Mouse (Mus musculus) stomach, postnatal 0 days (tissue): ENCODE measurements around the gene Map3k5. TPM values are rescaled to one million over a fixed set of nuclear protein-coding genes. Genes with fewer than 3 reads are reported as not detected.
A peak's percentile ranks its signal among the peaks of the same experiment; 100 is the strongest.

Experiments used
- ATAC-seq: fragments of 200-750 bp; cut with Nextera tagmentation; 2 replicates; pipeline ENCODE4 v1.8.0; 2017; ENCODE audit not compliant: low FRiP score, low TSS enrichment
- DNase-seq: peaks from one replicate; pipeline ENCODE4 v3.0.0-alpha.2; 2016; ENCODE audit warnings: low spot score
- H3K27ac ChIP-seq: fragments of 300-500 bp; sonication (generic); replicated peaks from 2 replicates; pipeline ENCODE4 v1.5.1; 2014; ENCODE audit warnings: mild to moderate bottlenecking, control low read depth
- H3K27me3 ChIP-seq: fragments of 300-500 bp; sonication (generic); 2 replicates; pipeline ENCODE4 v1.6.1; 2014; ENCODE audit warnings: low read length; ENCODE audit not compliant: control insufficient read depth, insufficient read depth
- H3K36me3 ChIP-seq: fragments of 300-500 bp; sonication (generic); 2 replicates; pipeline ENCODE4 v1.6.1; 2014; ENCODE audit warnings: low read length, mixed read lengths; ENCODE audit not compliant: control insufficient read depth, insufficient read depth
- H3K4me1 ChIP-seq: fragments of 300-500 bp; sonication (generic); replicated peaks from 2 replicates; pipeline ENCODE4 v1.6.1; 2014; ENCODE audit warnings: antibody characterized with exemption; ENCODE audit not compliant: control insufficient read depth, insufficient read depth
- H3K4me2 ChIP-seq: fragments of 300-500 bp; sonication (generic); replicated peaks from 2 replicates; pipeline ENCODE4 v1.6.1; 2014; ENCODE audit warnings: low read depth, mild to moderate bottlenecking, control low read depth, moderate library complexity
- H3K4me3 ChIP-seq: fragments of 300-500 bp; sonication (generic); 2 replicates; pipeline ENCODE4 v1.5.1; 2014; ENCODE audit warnings: low read depth, low read length, control low read depth
- H3K9ac ChIP-seq: fragments of 300-500 bp; sonication (generic); 2 replicates; pipeline ENCODE4 v1.6.1; 2014; ENCODE audit warnings: mild to moderate bottlenecking, low read length, control low read depth, mixed read lengths
- H3K9me3 ChIP-seq: fragments of 300-500 bp; sonication (generic); 2 replicates; pipeline ENCODE4 v1.6.1; 2016; ENCODE audit warnings: low read length; ENCODE audit not compliant: control insufficient read depth
- CTCF ChIP-seq: IDR thresholded peaks from 2 replicates; pipeline ENCODE4 v1.5.1; 2016; ENCODE audit warnings: antibody characterized with exemption, low read depth, mild to moderate bottlenecking, moderate library complexity
- EP300 ChIP-seq: optimal IDR thresholded peaks from 2 replicates; pipeline ENCODE3; 2016; ENCODE audit warnings: antibody characterized with exemption
- WGBS: fragments of 180-500 bp; shearing (Covaris S2); extraction: QIAGEN DNeasy Blood & Tissue Kit; methylation state at CpG from one replicate; pipeline ENCODE4 v1.1.7; 2014; 5-methylcytosine and 5-hydroxymethylcytosine counted together
- polyA plus RNA-seq: library from polyadenylated mRNA; unstranded; fragments of >200 nt; fragmentation: Nextera tagmentation; extraction: Ambion mirVana; gene quantifications from 2 replicates; pipeline ENCODE4 v1.2.1, GENCODE M21; 2015

Gene Map3k5
- polyA plus RNA-seq, 1 experiment from 2014 or later = 2.4 TPM

DNA sequence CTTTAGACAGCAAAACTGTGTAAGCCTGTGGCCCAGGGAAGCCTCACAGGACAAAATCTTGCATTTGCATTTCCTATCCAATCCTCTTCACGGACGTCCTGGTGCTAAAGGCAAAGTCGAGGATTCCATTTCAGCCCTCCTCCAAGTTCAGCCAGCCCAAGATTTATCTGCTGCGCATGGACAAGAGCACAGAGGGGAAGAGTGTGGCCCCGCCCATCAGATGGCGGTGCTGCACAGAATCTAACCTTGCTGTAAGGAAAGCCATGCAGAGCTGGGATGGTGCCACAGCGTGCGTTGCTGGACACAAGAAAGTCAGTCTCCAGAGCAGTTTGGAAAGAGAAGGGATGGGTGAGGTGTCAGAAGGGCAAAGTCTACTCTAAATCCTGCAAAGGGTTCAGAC lies 226.6 kb downstream of the Map3k5 start:
- Histone ChIP-seq H3K9me3 (no peaks in the 10 kb centered on the region), H3K4me1 (no peaks in the 10 kb centered on the region), H3K36me3 (no peaks in the 10 kb centered on the region), H3K9ac (no peak overlapping the region), H3K4me2 (no peak overlapping the region), H3K27ac (no peak overlapping the region; the same call in 1 of the 2 replicates), H3K4me3 (no peak overlapping the region), H3K27me3 (no peaks in the 10 kb centered on the region)
- no peak for ATAC-seq
- TF ChIP-seq EP300 = no peak
- no peak for TF ChIP-seq CTCF
- WGBS = 52% methylated on average over 8 of the region's 8 CpGs
- DNase-seq = no peak

DNA sequence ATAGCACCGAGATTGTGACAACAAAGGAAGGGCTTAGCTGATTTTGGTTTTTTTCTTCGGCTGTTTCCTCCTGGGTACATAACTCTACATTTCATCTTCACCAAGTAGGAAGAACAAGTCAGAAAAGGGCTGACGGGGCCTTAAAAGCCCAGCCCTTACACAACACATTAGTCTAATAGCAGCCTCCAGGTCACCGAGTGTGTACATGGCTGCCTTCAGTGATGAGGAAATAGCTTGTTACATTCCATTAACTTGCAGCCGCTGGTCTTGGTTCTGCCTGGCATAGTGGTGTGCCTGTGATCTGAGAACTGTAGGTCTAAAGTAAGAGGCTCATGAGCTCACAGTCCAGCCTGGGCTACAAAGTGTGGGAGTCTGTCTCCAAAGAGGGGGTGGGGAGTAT lies 230.5 kb downstream of the Map3k5 start:
- no peak overlapping the region for H3K9ac ChIP-seq
- 58% methylated on average over 5 of the region's 5 CpGs for whole genome bisulfite sequencing
- no peaks in the 10 kb centered on the region for H3K27me3 ChIP-seq
- DNase-seq = no peak
- H3K4me2 ChIP-seq = no peak overlapping the region
- H3K36me3 ChIP-seq = no peaks in the 10 kb centered on the region
- no peak for TF ChIP-seq CTCF
- TF ChIP-seq EP300 = no peak
- no peak overlapping the region for H3K27ac ChIP-seq
- H3K9me3 ChIP-seq = no peaks in the 10 kb centered on the region
- H3K4me3 ChIP-seq = no peak overlapping the region
- ATAC-seq = no peak
- no peaks in the 10 kb centered on the region for H3K4me1 ChIP-seq

- Histone ChIP-seq H3K4me1 (peaks cover 4% of the 10 kb centered on the region; the same call in 1 of the 2 replicates), H3K27me3 (no peaks in the 10 kb centered on the region), H3K27ac (peak overlapping the region; percentile 40), H3K9me3 (no peaks in the 10 kb centered on the region), H3K9ac (no peak overlapping the region), H3K36me3 (no peaks in the 10 kb centered on the region), H3K4me3 (no peak overlapping the region), H3K4me2 (no peak overlapping the region)
- TF ChIP-seq EP300 = no peak
- no peak for TF ChIP-seq CTCF
- 70% methylated on average over 11 of the region's 11 CpGs for WGBS
- DNase-seq (no peak), ATAC-seq (no peak)
Observed at GRCm38 (mm10) chr10:20166797-20167196, 232.5 kb downstream of the Map3k5 start.

DNA sequence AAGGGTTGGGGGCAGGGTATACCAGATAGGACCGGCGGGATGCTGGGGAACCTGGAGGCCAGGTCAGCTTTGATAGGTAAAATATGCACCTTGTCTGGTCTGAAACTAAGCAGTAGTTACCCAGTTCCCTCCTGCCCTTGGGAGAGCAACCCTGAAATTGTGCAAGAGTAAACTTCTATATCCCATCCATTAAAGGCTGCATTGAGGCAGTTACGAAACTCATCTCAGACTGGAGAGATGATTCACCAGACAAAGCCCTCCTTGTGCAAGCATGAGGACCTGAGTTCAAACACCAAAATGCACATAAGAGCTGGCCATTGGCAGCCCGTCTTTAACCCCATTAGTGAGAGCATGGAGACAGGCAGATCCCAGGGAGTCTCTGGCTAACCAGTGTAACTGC lies 233.2 kb downstream of the Map3k5 start:
- 69% methylated on average over 4 of the region's 4 CpGs for WGBS
- ATAC-seq (no peak), DNase-seq (no peak)
- TF ChIP-seq CTCF (no peak), EP300 (no peak)
- H3K4me2 ChIP-seq = no peak overlapping the region
- H3K9ac ChIP-seq = no peak overlapping the region
- peaks cover 4% of the 10 kb centered on the region; the same call in 1 of the 2 replicates for H3K4me1 ChIP-seq
- no peaks in the 10 kb centered on the region for H3K9me3 ChIP-seq
- no peak overlapping the region for H3K4me3 ChIP-seq
- H3K36me3 ChIP-seq = no peaks in the 10 kb centered on the region
- H3K27ac ChIP-seq = peak overlapping the region; percentile 40
- no peaks in the 10 kb centered on the region for H3K27me3 ChIP-seq

GRCm38 (mm10) chr10:20169182-20169674 lies 235.0 kb downstream of the Map3k5 start:
- H3K27me3 ChIP-seq = no peaks in the 10 kb centered on the region
- 48% methylated on average over 3 of the region's 3 CpGs for WGBS
- TF ChIP-seq EP300 = no peak
- DNase-seq = no peak
- peak overlapping the region; percentile 67 for H3K27ac ChIP-seq
- H3K9me3 ChIP-seq = no peaks in the 10 kb centered on the region
- H3K4me1 ChIP-seq = peaks cover 4% of the 10 kb centered on the region; the same call in 1 of the 2 replicates
- no peak overlapping the region for H3K9ac ChIP-seq
- no peaks in the 10 kb centered on the region for H3K36me3 ChIP-seq
- no peak overlapping the region for H3K4me2 ChIP-seq
- peak; percentile 75 for ATAC-seq
- H3K4me3 ChIP-seq = no peak overlapping the region

- Histone ChIP-seq H3K4me1 (peaks cover 4% of the 10 kb centered on the region; the same call in 1 of the 2 replicates), H3K27me3 (no peaks in the 10 kb centered on the region), H3K9ac (peak overlapping the region; percentile 35; the same call in 1 of the 2 replicates), H3K9me3 (no peaks in the 10 kb centered on the region), H3K4me2 (peak overlapping the region; percentile 50), H3K36me3 (no peaks in the 10 kb centered on the region), H3K4me3 (peak overlapping the region; percentile 22), H3K27ac (peak overlapping the region; percentile 83)
- ATAC-seq (peak; percentile 5; the same call in 1 of the 2 replicates), DNase-seq (no peak)
- 22% methylated on average over 19 of the region's 19 CpGs for WGBS
- TF ChIP-seq EP300 = no peak
- TF ChIP-seq CTCF = no peak
Observed at GRCm38 (mm10) chr10:20169927-20170604, 235.8 kb downstream of the Map3k5 start.
